Mouse (Mus musculus) testis, postnatal 14 days (tissue): ENCODE measurements around the gene Cat.

Experiments used
- DNase-seq: peaks from one replicate; pipeline ENCODE4 v3.0.0; 2021; ENCODE audit warnings: low spot score

Cat gene

GRCm38 (mm10) chr2:103477456-103477855 lies 7.5 kb downstream of the Cat start:
- DNase-seq = no peak

- no peak for DNase-seq
Observed at GRCm38 (mm10) chr2:103476657-103477056, 8.3 kb downstream of the Cat start.

- no peak for DNase-seq
Observed at GRCm38 (mm10) chr2:103476180-103476579, 8.8 kb downstream of the Cat start.

- no peak for DNase-seq
Observed at GRCm38 (mm10) chr2:103473362-103473761, 11.6 kb downstream of the Cat start.

GRCm38 (mm10) chr2:103466984-103467588 lies 17.9 kb downstream of the Cat start:
- DNase-seq = no peak

- DNase-seq = no peak
Observed at GRCm38 (mm10) chr2:103466272-103466671, 18.7 kb downstream of the Cat start.

- DNase-seq = no peak
Observed at GRCm38 (mm10) chr2:103465429-103465828, 19.5 kb downstream of the Cat start.

GRCm38 (mm10) chr2:103464524-103464923 lies 20.4 kb downstream of the Cat start:
- DNase-seq = no peak

GRCm38 (mm10) chr2:103462746-103463145 lies 22.2 kb downstream of the Cat start:
- DNase-seq = no peak

GRCm38 (mm10) chr2:103461743-103462142 lies 23.2 kb downstream of the Cat start:
- DNase-seq = no peak

- no peak for DNase-seq
Observed at GRCm38 (mm10) chr2:103461210-103461609, 23.8 kb downstream of the Cat start.

- no peak for DNase-seq
Observed at GRCm38 (mm10) chr2:103459069-103459468, 25.9 kb downstream of the Cat start.

- no peak for DNase-seq
Observed at GRCm38 (mm10) chr2:103457628-103458027, 27.3 kb downstream of the Cat start.

GRCm38 (mm10) chr2:103457048-103457447 lies 27.9 kb downstream of the Cat start:
- DNase-seq = no peak

- peak; percentile 51 for DNase-seq
Observed at GRCm38 (mm10) chr2:103456646-103457045, 28.3 kb downstream of the Cat start.

- no peak for DNase-seq
Observed at GRCm38 (mm10) chr2:103455748-103456147, 29.2 kb downstream of the Cat start.

GRCm38 (mm10) chr2:103452550-103452949 lies 32.4 kb downstream of the Cat start:
- DNase-seq = no peak

- no peak for DNase-seq
Observed at GRCm38 (mm10) chr2:103450267-103450666, 34.7 kb downstream of the Cat start.

- no peak for DNase-seq
Observed at GRCm38 (mm10) chr2:103449813-103450212, 35.1 kb downstream of the Cat start.

- no peak for DNase-seq
Observed at GRCm38 (mm10) chr2:103448947-103449560, 35.9 kb downstream of the Cat start.

GRCm38 (mm10) chr2:103446326-103446725 lies 38.6 kb downstream of the Cat start:
- no peak for DNase-seq

- no peak for DNase-seq
Observed at GRCm38 (mm10) chr2:103445776-103446175, 39.2 kb downstream of the Cat start.

GRCm38 (mm10) chr2:103439710-103440109 lies 45.2 kb downstream of the Cat start:
- peak; percentile 43 for DNase-seq

GRCm38 (mm10) chr2:103439071-103439622 lies 45.8 kb downstream of the Cat start:
- DNase-seq = no peak
